Mouse (Mus musculus): ENCODE results near the gene Sez6l. TPM values are rescaled to one million over a fixed set of nuclear protein-coding genes. Genes with fewer than 3 reads are reported as not detected.
A peak's percentile ranks its signal among the peaks of the same experiment; 100 is the strongest.

The Sez6l gene
- total RNA-seq, 2 experiments from 2014 or later, result not detected

- H3K4me3 ChIP-seq, result no peak overlapping the region
- TF ChIP-seq CTCF (IDR thresholded peaks at IDR 0.05), result no peak
- intact Hi-C loops (cut with DNase I), result no loop called here
- no peak overlapping the region for H3K27ac ChIP-seq
- no peak for DNase-seq
Measured at GRCm38 (mm10) chr5:112600309-112600939, 23.4 kb upstream of the Sez6l start.

GRCm38 (mm10) chr5:112599538-112600308, 22.7 kb upstream of the Sez6l start:
- H3K4me3 ChIP-seq, result no peak overlapping the region
- no peak overlapping the region for H3K27ac ChIP-seq
- no peak for DNase-seq
- TF ChIP-seq CTCF (IDR thresholded peaks at IDR 0.05), result no peak
- intact Hi-C loops (cut with DNase I), result no loop called here

DNA sequence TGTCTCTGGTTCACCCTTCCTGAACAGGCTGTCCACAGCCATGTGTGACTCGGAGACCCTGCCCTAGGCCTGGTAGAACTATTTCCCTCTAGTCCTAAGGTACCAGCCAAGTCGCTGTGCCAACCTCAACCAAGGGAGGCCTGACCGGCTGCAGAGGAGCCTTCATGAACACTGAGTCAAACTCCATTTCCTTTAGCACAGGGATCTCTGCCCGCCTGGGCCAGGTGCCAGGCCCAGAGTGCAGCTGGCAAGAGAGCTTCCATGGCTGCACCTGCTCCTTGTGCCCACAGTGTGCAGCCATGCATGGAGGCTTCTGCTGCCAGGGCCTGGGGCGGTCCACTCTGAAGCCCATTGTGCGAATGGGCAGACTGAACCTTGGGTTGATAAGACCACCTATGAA, 20.9 kb upstream of the Sez6l start:
- peak; percentile 56 for DNase-seq
- TF ChIP-seq CTCF (IDR thresholded peaks at IDR 0.05), result no peak
- intact Hi-C loops (cut with DNase I), result no loop called here

DNA sequence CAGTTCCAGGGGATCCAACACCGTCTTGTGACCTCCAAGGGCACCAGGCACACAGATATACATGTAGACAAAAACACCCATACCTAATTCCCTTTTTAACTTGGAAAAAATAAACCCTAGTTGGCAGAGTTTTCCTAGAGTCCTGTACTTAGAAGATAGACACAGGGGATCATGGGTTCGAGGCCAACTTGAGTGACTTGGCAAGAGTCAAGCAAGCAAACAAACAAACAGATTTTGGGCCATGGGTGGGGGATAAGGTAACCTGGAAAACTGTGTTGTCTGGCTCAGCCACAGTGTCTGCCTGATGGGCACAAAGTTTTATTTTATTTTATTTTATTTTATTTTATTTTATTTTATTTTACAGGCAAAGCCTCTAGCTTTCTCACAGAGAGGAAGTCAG, 20.3 kb upstream of the Sez6l start:
- no peak for DNase-seq
- Histone ChIP-seq H3K4me3 (no peak overlapping the region), H3K27ac (no peak overlapping the region)
- TF ChIP-seq CTCF (IDR thresholded peaks at IDR 0.05), result no peak
- intact Hi-C loops (cut with DNase I), result no loop called here

More for the DNA sequence above, 20.9 kb upstream of the Sez6l start:
- Histone ChIP-seq H3K4me3 (no peak overlapping the region), H3K27ac (no peak overlapping the region)

GRCm38 (mm10) chr5:112596729-112597128, 19.7 kb upstream of the Sez6l start:
- Histone ChIP-seq H3K27ac (no peak overlapping the region), H3K4me3 (no peak overlapping the region)
- intact Hi-C loops (cut with DNase I), result no loop called here
- TF ChIP-seq CTCF (IDR thresholded peaks at IDR 0.05), result no peak
- DNase-seq, result no peak

DNA sequence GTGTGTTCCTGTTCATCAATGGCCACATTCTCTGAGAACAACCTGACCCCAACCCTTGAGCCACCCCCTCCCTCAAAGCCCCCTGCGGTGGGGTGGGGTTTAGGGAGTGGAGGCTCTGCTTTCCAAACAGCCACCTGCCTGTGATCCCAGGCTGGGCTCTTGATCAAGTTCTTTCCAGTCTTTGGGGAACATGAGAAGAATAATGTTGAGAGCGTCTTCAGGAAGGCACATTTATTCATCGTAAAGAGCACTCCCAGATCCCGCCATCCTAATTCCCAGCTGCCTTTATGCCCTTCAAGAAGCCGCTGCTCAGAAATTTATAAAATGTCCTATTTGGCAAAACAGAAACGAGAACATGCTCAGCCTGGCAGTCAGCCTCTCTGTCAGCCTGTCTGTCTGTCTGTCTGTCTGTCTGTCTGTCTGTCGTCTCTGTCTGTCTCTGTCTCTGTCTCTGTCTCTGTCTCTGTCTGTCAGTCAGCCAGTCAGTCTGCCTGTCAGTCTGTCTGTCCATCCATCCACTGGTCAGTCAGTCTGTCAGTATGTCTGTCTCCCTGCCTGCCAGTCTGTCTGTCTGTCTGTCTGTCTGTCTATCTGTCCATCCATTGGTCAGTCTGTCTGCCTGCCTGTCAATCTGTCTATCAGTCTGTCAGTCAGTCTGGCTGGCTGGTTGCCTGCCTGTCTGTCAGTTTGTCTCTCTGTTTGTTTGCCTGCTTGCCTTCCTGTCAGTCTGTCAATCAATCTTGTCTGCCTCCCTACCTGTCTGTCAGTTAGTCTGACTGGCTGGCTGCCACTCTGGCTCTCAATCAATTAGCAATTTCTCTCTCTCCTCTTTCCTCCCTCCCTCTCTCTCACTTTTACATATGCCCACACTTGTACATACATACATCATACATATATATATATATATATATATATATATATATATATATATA, 19.0 kb upstream of the Sez6l start:
- intact Hi-C loops (cut with DNase I), result no loop called here
- no peak overlapping the region for H3K4me3 ChIP-seq
- H3K27ac ChIP-seq, result no peak overlapping the region
- DNase-seq, result no peak
- TF ChIP-seq CTCF (IDR thresholded peaks at IDR 0.05), result no peak

DNA sequence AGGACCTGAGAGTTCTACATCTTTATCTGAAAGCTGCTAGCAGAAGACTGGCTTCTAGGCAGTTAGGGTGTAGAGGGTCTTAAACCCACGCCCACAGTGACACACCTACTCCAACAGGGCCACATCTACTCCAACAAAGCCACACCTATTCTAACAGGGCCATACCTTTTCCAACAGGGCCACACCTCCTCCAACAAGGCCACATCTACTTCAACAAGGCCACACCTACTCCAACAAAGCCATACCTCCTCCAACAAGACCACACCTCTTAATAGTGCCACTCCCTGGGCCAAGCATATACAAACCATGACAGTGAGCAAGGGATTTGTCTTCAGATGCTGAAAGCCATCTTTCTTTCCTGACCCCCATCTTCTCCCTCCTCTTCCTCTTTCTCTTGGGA, 14.7 kb upstream of the Sez6l start:
- intact Hi-C loops (cut with DNase I), result no loop called here

GRCm38 (mm10) chr5:112586071-112586470, 9.1 kb upstream of the Sez6l start:
- TF ChIP-seq CTCF (IDR thresholded peaks at IDR 0.05), result no peak
- H3K27ac ChIP-seq, result no peak overlapping the region
- intact Hi-C loops (cut with DNase I), result no loop called here
- no peak for DNase-seq
- no peak overlapping the region for H3K4me3 ChIP-seq

More for the DNA sequence above, 14.7 kb upstream of the Sez6l start:
- Histone ChIP-seq H3K27ac (no peak overlapping the region), H3K4me3 (no peak overlapping the region)
- TF ChIP-seq CTCF (IDR thresholded peaks at IDR 0.05), result no peak
- DNase-seq, result no peak

GRCm38 (mm10) chr5:112584155-112584769, 7.3 kb upstream of the Sez6l start:
- TF ChIP-seq CTCF (IDR thresholded peaks at IDR 0.05), result no peak
- no peak for DNase-seq
- H3K27ac ChIP-seq, result no peak overlapping the region
- intact Hi-C loops (cut with DNase I), result no loop called here
- H3K4me3 ChIP-seq, result no peak overlapping the region

DNA sequence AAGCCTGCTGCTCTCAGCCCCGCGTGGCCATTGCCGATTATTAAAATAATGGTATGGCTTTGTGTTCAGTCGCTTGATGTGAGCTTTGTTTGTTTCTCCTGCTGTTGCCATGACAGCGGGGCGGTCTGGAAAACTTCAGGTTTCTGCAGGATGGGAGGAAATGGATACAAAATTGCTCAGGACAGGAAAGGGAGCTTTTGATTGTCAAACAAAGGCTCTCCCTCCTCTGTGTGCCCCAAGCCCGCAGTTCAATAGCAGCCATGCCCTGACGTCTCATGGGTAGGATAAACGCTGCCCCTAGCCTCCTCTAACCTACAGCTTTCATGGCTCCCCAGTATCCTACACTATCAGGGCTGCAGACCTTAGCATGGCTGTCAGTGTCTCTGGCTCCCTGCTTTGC, 6.3 kb upstream of the Sez6l start:
- Histone ChIP-seq H3K4me3 (no peak overlapping the region), H3K27ac (no peak overlapping the region)
- intact Hi-C loops (cut with DNase I), result no loop called here
- no peak for TF ChIP-seq CTCF (IDR thresholded peaks at IDR 0.05)
- no peak for DNase-seq

- H3K4me3 ChIP-seq, result no peak overlapping the region
- intact Hi-C loops (cut with DNase I), result no loop called here
- no peak for DNase-seq
- TF ChIP-seq CTCF (IDR thresholded peaks at IDR 0.05), result no peak
- no peak overlapping the region for H3K27ac ChIP-seq
Measured at GRCm38 (mm10) chr5:112577750-112578149, 765 bp upstream of the Sez6l start.

DNA sequence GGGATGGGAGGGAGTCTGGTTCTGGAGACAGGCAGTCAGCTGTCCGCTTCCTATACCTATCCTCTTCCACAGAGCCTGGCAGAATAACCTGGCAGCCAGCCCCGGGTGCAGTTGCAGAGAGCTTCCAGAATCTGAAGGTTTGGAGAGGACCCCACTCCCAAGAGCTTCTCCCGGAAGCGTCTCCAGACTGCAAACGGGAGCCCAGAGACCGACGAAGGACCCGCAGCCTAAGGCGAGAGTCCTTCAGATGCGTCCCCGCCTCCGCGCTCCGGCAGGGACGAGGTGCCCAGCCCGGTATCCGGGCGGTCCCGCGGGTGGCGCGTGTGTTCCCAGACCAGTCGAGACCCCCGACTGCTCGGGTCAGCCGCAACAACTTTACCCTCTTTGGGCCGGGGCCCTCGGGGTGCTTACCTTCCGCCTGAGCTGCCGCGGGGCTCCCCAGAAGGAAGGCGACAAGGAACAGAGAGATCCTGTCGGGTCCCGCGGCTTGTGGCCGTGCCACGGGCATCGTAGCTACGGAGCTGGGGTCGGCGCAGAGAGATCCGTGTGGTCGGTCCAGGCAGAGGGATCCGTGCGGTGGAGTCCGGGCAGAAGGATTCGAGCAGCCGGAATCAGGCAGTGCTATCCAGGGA, 508 bp downstream of the Sez6l start:
- Histone ChIP-seq H3K4me3 (peak overlapping the region; percentile 55), H3K27ac (no peak overlapping the region)
- DNase-seq, result no peak
- intact Hi-C loops (cut with DNase I), result no loop called here
- TF ChIP-seq CTCF (IDR thresholded peaks at IDR 0.05), result no peak
